Mouse (Mus musculus): Measurements from ENCODE around the gene Slc24a2. TPM values are rescaled to one million over a fixed set of nuclear protein-coding genes. Genes with fewer than 3 reads are reported as not detected.
A peak's percentile ranks its signal among the peaks of the same experiment; 100 is the strongest.

Slc24a2 gene
- 0.05 and 0.11 TPM in 2 replicates for polyA plus RNA-seq (2015; fragmentation: Nextera tagmentation; extraction: Ambion mirVana)

- peak within 1 kb of the TSS; percentile 89 for H3K4me2 ChIP-seq (replicated peaks; ENCODE audit: low read depth)
- no peak within 1 kb of the TSS for H3K27ac ChIP-seq (replicated peaks)
- under 1% methylated on average over 45 of the region's 62 CpGs for WGBS
- H3K9me3 ChIP-seq (ENCODE audit: control insufficient read depth, low read length), result no peaks in the 10 kb centered on the region
- H3K36me3 ChIP-seq (ENCODE audit: control insufficient read depth, insufficient read depth, low read length), result no peaks in the 10 kb centered on the region
- TF ChIP-seq CTCF (IDR thresholded peaks at IDR 0.05; ENCODE audit: low read depth) (no peak; the same call in 1 of the 2 replicates), EP300 (optimal IDR thresholded peaks at IDR 0.05) (no peak)
- H3K4me3 ChIP-seq (ENCODE audit: low read depth, low read length), result peak within 1 kb of the TSS; percentile 44
- DNase-seq (ENCODE audit: low spot score), result peak; percentile 68
- H3K27me3 ChIP-seq (ENCODE audit: control insufficient read depth, insufficient read depth, low read length), result no peaks in the 10 kb centered on the region
- 0 out of 2 replicates have a peak, but pooled peaks cover 2% of the 10 kb centered on the region for H3K4me1 ChIP-seq (replicated peaks; ENCODE audit: control insufficient read depth, insufficient read depth)
- ATAC-seq (ENCODE audit: low FRiP score, low TSS enrichment), result peak; percentile 90
- H3K9ac ChIP-seq (ENCODE audit: low read length), result no peak within 1 kb of the TSS
Measured at GRCm38 (mm10) chr4:87229960-87230551, at the start of gene Slc24a2. Gene Slc24a2, minus strand, starts transcription at chr4:87230477.

- Histone ChIP-seq H3K36me3 (ENCODE audit: control insufficient read depth, insufficient read depth, low read length) (no peaks in the 10 kb centered on the region), H3K27me3 (ENCODE audit: control insufficient read depth, insufficient read depth, low read length) (no peaks in the 10 kb centered on the region), H3K27ac (replicated peaks) (no peak overlapping the region), H3K4me3 (ENCODE audit: low read depth, low read length) (no peak overlapping the region), H3K9ac (ENCODE audit: low read length) (no peak overlapping the region), H3K9me3 (ENCODE audit: control insufficient read depth, low read length) (no peaks in the 10 kb centered on the region), H3K4me2 (replicated peaks; ENCODE audit: low read depth) (no peak overlapping the region), H3K4me1 (replicated peaks; ENCODE audit: control insufficient read depth, insufficient read depth) (no peaks in the 10 kb centered on the region)
- ATAC-seq (ENCODE audit: low FRiP score, low TSS enrichment) (no peak), DNase-seq (ENCODE audit: low spot score) (no peak)
- TF ChIP-seq CTCF (IDR thresholded peaks at IDR 0.05; ENCODE audit: low read depth) (no peak), EP300 (optimal IDR thresholded peaks at IDR 0.05) (no peak)
- 11% methylated on average over 1 of the region's 1 CpGs for WGBS
Measured at GRCm38 (mm10) chr4:87274825-87275224, 44.5 kb upstream of the Slc24a2 start.

- no peaks in the 10 kb centered on the region for H3K9me3 ChIP-seq (ENCODE audit: control insufficient read depth, low read length)
- H3K36me3 ChIP-seq (ENCODE audit: control insufficient read depth, insufficient read depth, low read length), result no peaks in the 10 kb centered on the region
- H3K9ac ChIP-seq (ENCODE audit: low read length), result no peak overlapping the region
- WGBS, result 62% methylated on average over 2 of the region's 2 CpGs
- H3K27me3 ChIP-seq (ENCODE audit: control insufficient read depth, insufficient read depth, low read length), result no peaks in the 10 kb centered on the region
- TF ChIP-seq CTCF (IDR thresholded peaks at IDR 0.05; ENCODE audit: low read depth), result no peak
- no peak for TF ChIP-seq EP300 (optimal IDR thresholded peaks at IDR 0.05)
- no peak overlapping the region for H3K4me3 ChIP-seq (ENCODE audit: low read depth, low read length)
- H3K4me2 ChIP-seq (replicated peaks; ENCODE audit: low read depth), result no peak overlapping the region
- H3K27ac ChIP-seq (replicated peaks), result no peak overlapping the region
- no peak for ATAC-seq (ENCODE audit: low FRiP score, low TSS enrichment)
- no peaks in the 10 kb centered on the region for H3K4me1 ChIP-seq (replicated peaks; ENCODE audit: control insufficient read depth, insufficient read depth)
- no peak for DNase-seq (ENCODE audit: low spot score)
Measured at GRCm38 (mm10) chr4:87274276-87274675, 44.0 kb upstream of the Slc24a2 start.

GRCm38 (mm10) chr4:87273476-87273875, 43.2 kb upstream of the Slc24a2 start:
- no peak for ATAC-seq (ENCODE audit: low FRiP score, low TSS enrichment)
- no peaks in the 10 kb centered on the region for H3K9me3 ChIP-seq (ENCODE audit: control insufficient read depth, low read length)
- 92% methylated on average over 3 of the region's 3 CpGs for WGBS
- DNase-seq (ENCODE audit: low spot score), result no peak
- H3K4me1 ChIP-seq (replicated peaks; ENCODE audit: control insufficient read depth, insufficient read depth), result no peaks in the 10 kb centered on the region
- no peak overlapping the region for H3K27ac ChIP-seq (replicated peaks)
- H3K4me2 ChIP-seq (replicated peaks; ENCODE audit: low read depth), result no peak overlapping the region
- H3K27me3 ChIP-seq (ENCODE audit: control insufficient read depth, insufficient read depth, low read length), result no peaks in the 10 kb centered on the region
- H3K36me3 ChIP-seq (ENCODE audit: control insufficient read depth, insufficient read depth, low read length), result no peaks in the 10 kb centered on the region
- TF ChIP-seq EP300 (optimal IDR thresholded peaks at IDR 0.05), result no peak
- no peak for TF ChIP-seq CTCF (IDR thresholded peaks at IDR 0.05; ENCODE audit: low read depth)
- no peak overlapping the region for H3K9ac ChIP-seq (ENCODE audit: low read length)
- H3K4me3 ChIP-seq (ENCODE audit: low read depth, low read length), result no peak overlapping the region

GRCm38 (mm10) chr4:87229224-87229959, 885 bp downstream of the Slc24a2 start:
- DNase-seq (ENCODE audit: low spot score) (no peak), ATAC-seq (ENCODE audit: low FRiP score, low TSS enrichment) (no peak; the same call in 1 of the 2 replicates)
- Histone ChIP-seq H3K27me3 (ENCODE audit: control insufficient read depth, insufficient read depth, low read length) (no peaks in the 10 kb centered on the region), H3K4me2 (replicated peaks; ENCODE audit: low read depth) (peak overlapping the region; percentile 89), H3K9me3 (ENCODE audit: control insufficient read depth, low read length) (no peaks in the 10 kb centered on the region), H3K4me1 (replicated peaks; ENCODE audit: control insufficient read depth, insufficient read depth) (0 out of 2 replicates have a peak, but pooled peaks cover 2% of the 10 kb centered on the region), H3K9ac (ENCODE audit: low read length) (no peak overlapping the region), H3K4me3 (ENCODE audit: low read depth, low read length) (peak overlapping the region; percentile 44), H3K27ac (replicated peaks) (no peak overlapping the region), H3K36me3 (ENCODE audit: control insufficient read depth, insufficient read depth, low read length) (no peaks in the 10 kb centered on the region)
- 16% methylated on average over 14 of the region's 14 CpGs for WGBS
- TF ChIP-seq EP300 (optimal IDR thresholded peaks at IDR 0.05), result no peak

GRCm38 (mm10) chr4:87221586-87221985, 8.7 kb downstream of the Slc24a2 start:
- ATAC-seq (ENCODE audit: low FRiP score, low TSS enrichment), result no peak
- DNase-seq (ENCODE audit: low spot score), result peak; percentile 22
- WGBS, result 47% methylated on average over 2 of the region's 2 CpGs
- Histone ChIP-seq H3K4me2 (replicated peaks; ENCODE audit: low read depth) (no peak overlapping the region), H3K9me3 (ENCODE audit: control insufficient read depth, low read length) (no peaks in the 10 kb centered on the region), H3K4me1 (replicated peaks; ENCODE audit: control insufficient read depth, insufficient read depth) (no peaks in the 10 kb centered on the region), H3K36me3 (ENCODE audit: control insufficient read depth, insufficient read depth, low read length) (no peaks in the 10 kb centered on the region), H3K9ac (ENCODE audit: low read length) (no peak overlapping the region), H3K27ac (replicated peaks) (no peak overlapping the region), H3K27me3 (ENCODE audit: control insufficient read depth, insufficient read depth, low read length) (no peaks in the 10 kb centered on the region), H3K4me3 (ENCODE audit: low read depth, low read length) (no peak overlapping the region)
- TF ChIP-seq EP300 (optimal IDR thresholded peaks at IDR 0.05), result no peak
- no peak for TF ChIP-seq CTCF (IDR thresholded peaks at IDR 0.05; ENCODE audit: low read depth)

All from stomach, postnatal 0 days (tissue).